Mouse (Mus musculus) limb, embryonic 11.5 days (tissue): Measurements from ENCODE around the gene Cks1b. TPM values are rescaled to one million over a fixed set of nuclear protein-coding genes. Genes with fewer than 3 reads are reported as not detected.
A peak's percentile ranks its signal among the peaks of the same experiment; 100 is the strongest.
"Not testable (repeated sequence)": the region's sequence is repeated elsewhere in the genome, so short reads cannot be mapped to it uniquely, and the experiment has no call there.

ENCODE experiments used
- ATAC-seq: fragments of 200-750 bp; cut with Nextera tagmentation; 2 replicates; pipeline ENCODE4 v1.8.0; 2017; ENCODE audit warnings: low read depth; ENCODE audit not compliant: insufficient number of reproducible peaks, low FRiP score, low TSS enrichment
- DNase-seq: peaks from one replicate; pipeline ENCODE4 v3.0.0-alpha.2; 2015; ENCODE audit warnings: low spot score
- H3K27ac ChIP-seq: fragments of 300-500 bp; sonication (generic); replicated peaks from 2 replicates; pipeline ENCODE4 v1.5.1; 2014; ENCODE audit warnings: low read depth, mild to moderate bottlenecking, low read length
- H3K27me3 ChIP-seq: fragments of 300-500 bp; sonication (generic); 2 replicates; pipeline ENCODE4 v1.6.1; 2014; ENCODE audit warnings: mild to moderate bottlenecking, low read length, mixed read lengths; ENCODE audit not compliant: control insufficient read depth, insufficient read depth
- H3K36me3 ChIP-seq: fragments of 300-500 bp; sonication (generic); 2 replicates; pipeline ENCODE4 v1.6.1; 2014; ENCODE audit warnings: mild to moderate bottlenecking, low read length, moderate library complexity, mixed read lengths; ENCODE audit not compliant: control insufficient read depth, insufficient read depth
- H3K4me1 ChIP-seq: fragments of 300-500 bp; sonication (generic); 2 replicates; pipeline ENCODE4 v1.6.1; 2014; ENCODE audit warnings: low read length, mixed read lengths; ENCODE audit not compliant: control insufficient read depth, insufficient read depth
- H3K4me2 ChIP-seq: fragments of 300-500 bp; sonication (generic); 2 replicates; pipeline ENCODE4 v1.6.1; 2014; ENCODE audit warnings: low read depth, mild to moderate bottlenecking, moderate library complexity; ENCODE audit not compliant: severe bottlenecking
- H3K4me3 ChIP-seq: fragments of 300-500 bp; sonication (generic); 2 replicates; pipeline ENCODE4 v1.5.1; 2014; ENCODE audit warnings: low read depth, low read length
- H3K9ac ChIP-seq: fragments of 300-500 bp; sonication (generic); 2 replicates; pipeline ENCODE4 v1.6.1; 2014; ENCODE audit warnings: mild to moderate bottlenecking, low read length
- H3K9me3 ChIP-seq: fragments of 300-500 bp; sonication (generic); 2 replicates; pipeline ENCODE4 v1.6.1; 2016; ENCODE audit warnings: low read length; ENCODE audit not compliant: control insufficient read depth
- WGBS: fragments of 180-500 bp; shearing (Covaris S2); extraction: QIAGEN DNeasy Blood & Tissue Kit; methylation state at CpG from one replicate; pipeline ENCODE4 v1.1.7; 2014; 5-methylcytosine and 5-hydroxymethylcytosine counted together
- polyA plus RNA-seq: library from polyadenylated mRNA; unstranded; fragments of >200 nt; fragmentation: Nextera tagmentation; extraction: Ambion mirVana; gene quantifications from 2 replicates; pipeline ENCODE4 v1.2.1, GENCODE M21; 2014

The Cks1b gene
- polyA plus RNA-seq, 1 experiment from 2014 or later: 797 TPM

GRCm38 (mm10) chr3:89430171-89431159, 12.3 kb upstream of the Cks1b start, which contains the start of gene Pygo2:
Gene Pygo2, plus strand, starts transcription at chr3:89430214.
- Histone ChIP-seq H3K9ac (peak within 1 kb of the TSS; percentile 84), H3K27me3 (no peaks in the 10 kb centered on the region), H3K4me3 (peak within 1 kb of the TSS; percentile 92), H3K9me3 (no peaks in the 10 kb centered on the region), H3K4me1 (0 out of 2 replicates have a peak, but pooled peaks cover 7% of the 10 kb centered on the region), H3K36me3 (peaks cover 12% of the 10 kb centered on the region; the same call in 1 of the 2 replicates), H3K4me2 (peak within 1 kb of the TSS; percentile 47), H3K27ac (peak within 1 kb of the TSS; percentile 65)
- DNase-seq (peak; percentile 95), ATAC-seq (peak; percentile 97)
- WGBS: 2% methylated on average over 68 of the region's 68 CpGs

DNA sequence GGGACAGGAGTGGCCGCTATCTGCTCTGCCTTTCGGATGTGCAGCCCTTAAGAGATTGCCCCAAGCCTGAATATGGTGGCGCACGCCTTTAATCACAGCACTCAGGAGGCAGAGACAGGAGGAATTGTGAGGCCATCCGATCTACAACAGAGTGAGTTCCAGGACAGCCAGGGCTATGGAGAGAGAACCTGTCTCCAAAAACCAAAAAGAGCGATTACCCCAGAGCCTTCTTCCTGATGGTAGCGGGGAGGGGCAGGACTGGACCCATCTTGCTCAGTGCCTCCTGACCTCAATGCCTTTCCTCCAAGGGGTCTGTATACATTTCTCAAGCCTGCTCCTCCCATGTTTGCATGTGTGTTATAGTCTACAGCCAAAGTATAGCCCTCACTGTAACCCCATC, 10.8 kb upstream of the Cks1b start:
- not testable (repeated sequence) for ATAC-seq, H3K9me3 ChIP-seq, H3K27me3 ChIP-seq, H3K27ac ChIP-seq, H3K4me3 ChIP-seq, H3K4me1 ChIP-seq, H3K9ac ChIP-seq, H3K4me2 ChIP-seq, DNase-seq
- H3K36me3 ChIP-seq: peaks cover 15% of the 10 kb centered on the region; the same call in 1 of the 2 replicates
- WGBS: 94% methylated on average over 6 of the region's 7 CpGs

DNA sequence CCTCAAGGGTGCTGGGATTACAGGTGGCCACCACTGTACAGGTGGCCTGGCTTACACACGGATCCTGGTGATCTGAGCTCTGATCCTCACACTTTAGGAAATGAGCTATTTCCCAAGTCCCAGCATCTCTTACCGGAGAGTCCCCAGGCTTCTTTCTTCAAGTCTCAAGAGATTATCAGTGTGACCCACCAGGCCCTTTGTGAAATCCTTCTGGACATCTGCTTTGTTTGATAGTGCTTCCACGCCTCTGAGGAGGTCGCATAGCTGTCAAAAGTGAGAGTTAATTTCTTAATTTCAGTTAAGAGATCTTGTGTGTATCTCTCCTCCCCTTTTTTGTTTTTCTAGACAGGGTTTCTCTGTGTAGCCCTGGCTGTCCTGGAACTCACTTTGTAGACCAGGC, 7.7 kb upstream of the Cks1b start:
- DNase-seq (no peak), ATAC-seq (no peak)
- no peak overlapping the region for H3K27ac ChIP-seq
- H3K36me3 ChIP-seq: peaks cover 8% of the 10 kb centered on the region; the same call in 1 of the 2 replicates
- H3K27me3 ChIP-seq: no peaks in the 10 kb centered on the region
- no peak overlapping the region for H3K9ac ChIP-seq
- H3K4me3 ChIP-seq: no peak overlapping the region
- no peak overlapping the region for H3K4me2 ChIP-seq
- WGBS: 93% methylated on average over 4 of the region's 4 CpGs
- H3K4me1 ChIP-seq: peaks cover 18% of the 10 kb centered on the region
- no peaks in the 10 kb centered on the region for H3K9me3 ChIP-seq

DNA sequence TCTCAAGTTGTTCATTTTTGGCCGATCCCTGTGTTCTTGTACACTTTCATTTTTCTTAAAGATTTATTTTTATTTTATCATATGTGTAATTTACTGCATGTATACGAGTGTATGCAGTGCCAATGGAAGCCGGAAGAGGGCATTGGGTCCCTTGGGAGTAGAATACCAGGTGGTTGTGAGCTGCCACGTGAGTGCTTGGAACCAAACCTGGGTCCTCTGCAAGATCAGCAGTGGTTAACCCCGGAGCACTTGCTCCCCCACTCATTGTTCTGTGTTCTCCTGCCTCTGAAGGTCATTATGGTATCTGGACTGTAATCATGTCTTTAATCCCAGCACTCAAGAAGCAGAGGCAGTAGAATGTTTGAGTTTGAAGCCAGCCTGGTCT, 7.0 kb upstream of the Cks1b start:
- H3K27me3 ChIP-seq: no peaks in the 10 kb centered on the region
- 90% methylated on average over 5 of the region's 5 CpGs for WGBS
- H3K27ac ChIP-seq: no peak overlapping the region
- peaks cover 22% of the 10 kb centered on the region for H3K4me1 ChIP-seq
- no peak for ATAC-seq
- no peaks in the 10 kb centered on the region for H3K9me3 ChIP-seq
- no peak for DNase-seq
- no peak overlapping the region for H3K4me2 ChIP-seq
- H3K4me3 ChIP-seq: no peak overlapping the region
- H3K9ac ChIP-seq: no peak overlapping the region
- H3K36me3 ChIP-seq: peaks cover 8% of the 10 kb centered on the region; the same call in 1 of the 2 replicates

- Histone ChIP-seq H3K36me3 (peaks cover 8% of the 10 kb centered on the region; the same call in 1 of the 2 replicates), H3K4me3 (no peak overlapping the region)
Observed at GRCm38 (mm10) chr3:89424416-89425140, 6.4 kb upstream of the Cks1b start.

GRCm38 (mm10) chr3:89422556-89423205, 4.5 kb upstream of the Cks1b start:
- Histone ChIP-seq H3K9ac (no peak overlapping the region), H3K27ac (no peak overlapping the region), H3K4me3 (peak overlapping the region; percentile 42; the same call in 1 of the 2 replicates), H3K36me3 (peaks cover 8% of the 10 kb centered on the region; the same call in 1 of the 2 replicates), H3K9me3 (no peaks in the 10 kb centered on the region), H3K27me3 (no peaks in the 10 kb centered on the region), H3K4me1 (peaks cover 27% of the 10 kb centered on the region), H3K4me2 (peak overlapping the region; percentile 90)
- DNase-seq: no peak
- 79% methylated on average over 6 of the region's 6 CpGs for WGBS
- ATAC-seq: no peak

More at GRCm38 (mm10) chr3:89424416-89425140, 6.4 kb upstream of the Cks1b start:
- Histone ChIP-seq H3K27ac (no peak overlapping the region), H3K4me2 (no peak overlapping the region), H3K4me1 (peaks cover 27% of the 10 kb centered on the region), H3K9ac (no peak overlapping the region), H3K27me3 (no peaks in the 10 kb centered on the region), H3K9me3 (no peaks in the 10 kb centered on the region)
- 95% methylated on average over 5 of the region's 5 CpGs for WGBS
- ATAC-seq: no peak
- DNase-seq: no peak

DNA sequence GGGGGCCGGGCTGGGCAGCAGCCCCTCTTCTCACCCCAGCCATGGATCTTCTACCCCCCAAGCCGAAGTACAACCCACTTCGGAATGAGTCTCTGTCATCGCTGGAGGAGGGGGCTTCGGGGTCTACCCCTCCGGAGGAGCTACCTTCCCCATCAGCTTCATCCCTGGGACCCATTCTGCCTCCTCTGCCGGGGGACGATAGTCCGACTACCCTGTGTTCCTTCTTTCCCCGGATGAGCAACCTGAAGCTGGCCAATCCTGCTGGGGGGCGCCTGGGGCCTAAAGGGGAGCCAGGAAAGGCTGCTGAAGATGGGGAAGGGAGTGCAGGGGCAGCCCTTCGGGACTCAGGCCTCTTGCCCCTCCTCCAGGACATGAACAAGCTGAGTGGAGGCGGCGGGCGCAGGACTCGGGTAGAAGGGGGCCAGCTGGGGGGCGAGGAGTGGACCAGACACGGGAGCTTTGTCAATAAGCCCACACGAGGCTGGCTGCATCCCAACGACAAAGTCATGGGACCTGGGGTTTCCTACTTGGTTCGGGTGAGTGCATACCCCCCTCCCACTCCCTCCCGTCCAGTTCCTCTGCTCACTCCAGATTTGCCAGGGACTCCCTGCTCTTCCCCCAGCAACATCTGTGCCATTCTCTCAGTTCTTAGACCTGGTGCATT, 3.8 kb upstream of the Cks1b start:
- peak overlapping the region; percentile 64; the same call in 1 of the 2 replicates for H3K27ac ChIP-seq
- ATAC-seq (no peak), DNase-seq (peak; percentile 27)
- H3K27me3 ChIP-seq: no peaks in the 10 kb centered on the region
- WGBS: 5% methylated on average over 21 of the region's 22 CpGs
- no peaks in the 10 kb centered on the region for H3K9me3 ChIP-seq
- peaks cover 27% of the 10 kb centered on the region for H3K4me1 ChIP-seq
- H3K4me3 ChIP-seq: peak overlapping the region; percentile 42
- peak overlapping the region; percentile 63 for H3K9ac ChIP-seq
- H3K36me3 ChIP-seq: peaks cover 3% of the 10 kb centered on the region; the same call in 1 of the 2 replicates
- H3K4me2 ChIP-seq: peak overlapping the region; percentile 90
